Mouse (Mus musculus) spleen, adult 12 weeks (tissue): ENCODE data around the gene Agap2.
A peak's percentile ranks its signal among the peaks of the same experiment; 100 is the strongest.
"Not testable (repeated sequence)": the region's sequence is repeated elsewhere in the genome, so short reads cannot be mapped to it uniquely, and the experiment has no call there.

Experiments used
- DNase-seq: peaks from one replicate; pipeline ENCODE4 v3.0.0; 2022; ENCODE audit warnings: low spot score

The Agap2 gene

DNA sequence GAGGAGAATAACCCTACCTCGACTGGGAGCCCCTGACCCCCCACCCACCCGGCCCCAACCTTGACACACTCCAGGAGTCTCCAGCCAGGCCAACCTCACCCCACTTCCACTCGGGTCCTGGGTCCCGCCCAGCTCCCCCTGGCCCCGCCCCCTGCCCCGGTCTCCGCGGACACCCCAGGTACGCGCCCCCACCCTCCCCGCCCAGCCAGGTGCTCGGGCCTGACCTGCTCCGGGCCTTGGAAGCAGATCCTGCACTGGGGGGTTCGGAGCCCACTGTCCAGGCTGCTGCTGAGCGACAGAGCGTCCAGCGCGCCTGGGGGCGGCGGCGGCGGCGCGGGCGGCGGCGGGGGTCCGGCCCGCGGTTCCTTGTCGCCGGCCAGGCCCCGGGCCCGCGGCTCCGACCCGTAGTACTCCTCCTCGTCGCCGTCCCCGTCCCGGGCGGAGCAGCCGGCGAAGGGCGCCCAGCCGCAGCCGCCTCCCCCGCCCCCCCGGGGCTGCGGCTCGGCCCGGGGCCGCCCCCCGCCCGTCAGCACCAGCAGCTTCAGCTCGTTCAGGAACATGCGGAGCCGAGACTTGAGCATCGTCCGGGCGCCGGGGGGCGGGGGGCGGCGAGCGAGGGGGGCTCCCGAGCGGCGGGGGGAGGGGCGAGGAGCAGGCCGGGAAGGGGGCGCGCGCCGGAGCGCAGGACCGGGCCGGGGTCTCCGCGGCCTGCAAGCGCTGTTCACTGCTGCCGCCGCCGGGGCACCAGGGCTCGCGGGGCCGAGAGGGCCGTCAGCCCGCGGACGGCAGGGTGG is 15.7 kb upstream of the Agap2 start:
- no peak for DNase-seq

DNA sequence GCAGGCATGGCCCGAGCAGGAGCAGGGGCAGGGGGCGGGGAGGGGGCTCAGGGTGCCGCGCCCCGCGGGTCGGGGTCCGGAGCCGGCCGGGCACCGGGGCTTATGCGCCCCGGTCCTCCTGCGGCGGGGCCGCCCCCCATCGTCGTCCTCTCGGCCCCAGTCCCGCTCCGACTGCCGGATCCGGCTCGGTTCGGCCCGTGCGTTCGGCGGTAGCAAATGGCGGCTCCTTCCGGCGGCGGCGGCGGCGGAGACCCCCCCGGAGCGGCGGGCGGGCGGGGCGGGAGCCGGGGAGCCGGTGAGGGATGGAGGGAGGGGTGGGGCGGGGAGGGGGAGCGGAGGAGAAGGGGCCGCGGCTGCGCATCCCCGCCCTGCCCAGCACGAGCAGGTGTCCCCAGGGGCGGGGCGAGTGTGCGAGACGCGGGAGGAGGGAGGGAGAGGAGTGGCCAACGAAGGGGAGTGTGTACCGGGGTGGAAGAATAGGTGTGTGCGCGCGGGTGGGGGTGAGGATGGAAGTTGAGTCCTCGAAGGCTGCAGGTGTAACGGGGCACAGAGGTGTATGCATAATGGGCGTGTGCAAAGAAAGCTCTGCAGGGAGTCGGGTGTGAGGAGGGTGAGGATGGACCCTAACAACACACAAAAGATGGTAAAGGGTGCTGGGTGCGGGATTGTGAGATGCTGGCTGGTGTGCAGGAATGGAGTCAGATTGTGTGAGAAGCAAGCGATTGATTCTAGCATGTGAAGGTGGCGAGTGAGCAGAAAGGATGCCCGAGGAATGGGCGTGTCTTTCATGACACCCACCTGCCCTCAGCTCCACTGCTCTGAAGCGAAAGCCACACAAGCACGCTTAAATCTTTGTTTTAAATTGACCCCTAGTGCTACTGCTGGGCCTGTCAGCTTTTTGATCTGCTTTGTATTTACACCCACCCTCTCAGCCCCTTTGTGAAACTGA is 14.8 kb upstream of the Agap2 start, which contains the start of gene March9:
Gene March9 (minus strand): TSS at position 217 of the 949 bp plus-strand sequence.
- peak; percentile 48 for DNase-seq

DNA sequence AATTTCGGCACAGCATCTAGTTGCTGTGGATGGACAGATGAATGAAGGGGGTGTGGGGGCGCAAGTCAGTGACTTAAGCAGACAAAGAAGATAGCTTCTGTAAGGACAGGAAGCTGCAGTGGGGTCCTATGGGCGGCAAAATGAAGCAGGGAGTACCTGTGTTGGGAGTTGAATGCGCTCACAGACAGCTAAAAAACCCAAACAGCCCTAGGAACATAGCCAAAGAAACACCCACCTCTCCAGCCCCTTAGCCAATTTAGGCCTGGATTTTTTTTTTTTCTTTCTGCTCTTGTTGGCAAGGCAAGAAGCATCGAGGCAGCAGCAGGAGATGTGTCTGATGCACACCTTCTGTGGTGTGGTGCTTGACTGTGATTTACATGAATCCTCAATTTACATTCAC is 14.0 kb upstream of the Agap2 start:
- no peak for DNase-seq

DNA sequence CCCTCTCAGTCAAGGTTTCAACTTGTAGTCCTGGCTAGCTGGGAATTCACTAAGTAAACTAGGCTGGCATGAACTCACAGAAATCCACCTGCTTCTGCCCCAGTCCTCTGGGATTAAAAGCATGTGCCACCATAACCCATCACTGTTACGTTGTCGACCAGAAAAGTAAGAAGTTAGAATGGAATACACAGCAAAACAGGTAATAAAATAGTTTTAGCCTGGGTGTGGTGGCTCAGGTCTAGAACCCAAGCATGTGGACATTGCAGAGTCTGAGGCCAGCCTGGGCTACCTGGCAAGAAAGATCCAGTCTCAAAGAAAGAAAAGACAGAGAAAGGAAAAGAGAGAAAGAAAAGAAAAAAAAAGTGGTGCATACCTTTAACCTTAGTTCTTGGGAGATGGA is 13.6 kb upstream of the Agap2 start:
- DNase-seq = no peak

DNA sequence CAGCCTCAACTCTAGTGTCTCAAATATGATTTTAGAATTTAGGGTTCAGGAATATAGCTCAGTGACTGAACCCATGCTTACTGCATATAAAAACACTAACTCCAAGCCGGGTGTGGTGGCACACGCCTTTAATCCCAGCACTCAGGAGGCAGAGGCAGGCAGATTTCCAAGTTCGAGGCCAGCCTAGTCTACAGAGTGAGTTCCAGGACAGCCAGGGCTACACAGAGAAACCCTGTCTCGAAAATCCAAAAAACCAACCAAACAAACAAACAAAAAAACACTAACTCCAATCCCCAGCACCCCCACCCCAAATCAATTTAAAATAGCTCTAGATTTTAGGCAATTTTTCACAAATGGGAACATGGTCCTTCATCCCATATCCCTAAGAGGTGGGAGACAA is 13.0 kb upstream of the Agap2 start:
- DNase-seq = not testable (repeated sequence)

DNA sequence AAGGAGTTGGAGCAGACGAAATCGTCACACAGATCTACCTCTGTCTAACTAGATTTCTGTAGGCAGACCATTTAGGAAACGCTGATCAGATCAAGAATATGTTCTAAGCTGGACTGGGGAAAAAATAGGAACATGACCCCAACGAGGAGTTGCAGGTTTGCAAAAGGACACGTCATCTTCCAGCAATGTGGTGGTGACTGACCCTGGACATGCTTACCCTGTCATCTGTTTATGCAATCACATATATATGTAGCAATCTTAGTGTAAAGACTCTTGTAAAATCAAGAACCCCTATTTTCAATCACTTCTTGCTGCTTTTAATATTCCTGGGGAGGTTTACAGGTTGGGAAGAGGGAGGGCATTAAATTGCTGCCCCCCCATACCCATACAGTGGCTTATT is 12.6 kb upstream of the Agap2 start:
- DNase-seq = no peak

DNA sequence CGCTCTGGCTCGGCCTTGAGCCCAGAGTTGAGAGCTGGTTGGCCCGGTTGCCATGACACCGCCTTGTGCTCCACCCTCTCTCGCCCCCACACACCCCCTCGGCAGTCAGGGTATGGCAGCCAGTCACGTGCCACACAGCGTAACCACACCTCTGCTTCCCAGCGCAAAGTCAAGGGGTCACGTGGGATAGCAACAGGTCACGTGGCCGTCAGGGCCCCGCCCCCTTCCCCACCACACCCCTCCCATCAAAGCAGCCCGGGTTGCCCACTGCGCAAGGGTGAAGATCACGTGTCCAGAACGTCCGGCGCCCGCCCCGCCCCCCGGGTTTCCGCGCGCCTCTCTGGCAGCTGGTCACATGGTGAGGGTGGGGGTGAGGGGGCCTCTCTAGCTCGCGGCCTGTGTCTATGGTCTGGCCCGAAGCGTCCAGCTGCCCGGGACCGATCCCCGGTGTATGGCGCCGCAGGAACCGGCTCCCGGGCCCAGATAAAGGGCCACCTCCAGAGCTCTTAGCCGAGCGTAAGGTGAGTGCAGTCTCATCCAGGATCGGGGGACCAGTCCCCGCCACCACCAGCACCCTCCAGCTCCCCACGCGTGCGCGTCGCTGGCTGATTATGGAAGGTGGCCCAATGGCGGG is 11.7 kb upstream of the Agap2 start, which contains the start of gene Cdk4:
Gene Cdk4 (plus strand): TSS at position 296 of the 634 bp plus-strand sequence.
- peak; percentile 85 for DNase-seq

DNA sequence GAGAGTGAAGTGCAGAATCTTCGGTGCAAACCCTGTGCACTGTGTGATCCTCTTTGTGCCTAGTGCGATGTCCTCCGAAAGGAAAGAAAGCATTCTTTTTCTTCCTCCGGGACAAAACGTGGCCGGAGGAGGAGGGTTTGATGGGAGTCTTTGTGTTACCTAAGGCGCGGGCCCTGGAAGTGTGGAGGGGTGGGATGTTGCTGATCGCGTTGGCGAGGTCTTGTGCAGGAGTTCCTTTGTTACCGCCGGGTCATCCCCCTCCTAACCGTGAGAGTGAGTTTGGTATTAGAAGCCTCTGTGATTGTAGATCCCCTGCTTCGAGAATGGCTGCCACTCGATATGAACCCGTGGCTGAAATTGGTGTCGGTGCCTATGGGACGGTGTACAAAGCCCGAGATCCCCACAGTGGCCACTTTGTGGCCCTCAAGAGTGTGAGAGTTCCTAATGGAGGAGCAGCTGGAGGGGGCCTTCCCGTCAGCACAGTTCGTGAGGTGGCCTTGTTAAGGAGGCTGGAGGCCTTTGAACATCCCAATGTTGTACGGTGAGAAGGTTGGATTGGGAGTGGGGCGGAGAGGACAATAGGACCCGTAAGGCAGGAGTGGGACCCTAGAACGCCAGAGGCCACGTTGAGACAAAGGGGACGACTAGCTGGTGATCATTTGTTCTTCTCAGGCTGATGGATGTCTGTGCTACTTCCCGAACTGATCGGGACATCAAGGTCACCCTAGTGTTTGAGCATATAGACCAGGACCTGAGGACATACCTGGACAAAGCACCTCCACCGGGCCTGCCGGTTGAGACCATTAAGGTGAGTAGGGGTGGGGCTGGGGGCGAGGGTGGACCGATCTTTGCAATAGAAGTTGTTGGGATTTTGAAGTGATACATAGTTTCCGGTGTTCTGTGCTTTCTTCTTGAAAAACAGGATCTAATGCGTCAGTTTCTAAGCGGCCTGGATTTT is 10.9 kb upstream of the Agap2 start:
- DNase-seq = no peak

DNA sequence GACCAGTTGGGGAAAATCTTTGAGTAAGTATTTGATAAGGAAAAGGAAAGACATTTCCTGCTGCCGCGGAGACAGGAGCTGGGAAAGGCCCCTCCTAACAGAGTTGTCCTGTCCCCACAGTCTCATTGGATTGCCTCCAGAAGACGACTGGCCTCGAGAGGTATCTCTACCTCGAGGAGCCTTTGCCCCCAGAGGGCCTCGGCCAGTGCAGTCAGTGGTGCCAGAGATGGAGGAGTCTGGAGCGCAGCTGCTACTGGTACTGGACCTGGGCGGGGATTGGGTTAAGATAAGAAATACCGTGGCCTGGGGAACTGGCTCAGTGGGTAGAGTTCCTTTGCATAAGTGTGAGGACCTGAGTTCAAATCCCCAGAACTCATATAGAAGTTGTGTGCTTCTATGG is 9.1 kb upstream of the Agap2 start:
- DNase-seq = no peak

DNA sequence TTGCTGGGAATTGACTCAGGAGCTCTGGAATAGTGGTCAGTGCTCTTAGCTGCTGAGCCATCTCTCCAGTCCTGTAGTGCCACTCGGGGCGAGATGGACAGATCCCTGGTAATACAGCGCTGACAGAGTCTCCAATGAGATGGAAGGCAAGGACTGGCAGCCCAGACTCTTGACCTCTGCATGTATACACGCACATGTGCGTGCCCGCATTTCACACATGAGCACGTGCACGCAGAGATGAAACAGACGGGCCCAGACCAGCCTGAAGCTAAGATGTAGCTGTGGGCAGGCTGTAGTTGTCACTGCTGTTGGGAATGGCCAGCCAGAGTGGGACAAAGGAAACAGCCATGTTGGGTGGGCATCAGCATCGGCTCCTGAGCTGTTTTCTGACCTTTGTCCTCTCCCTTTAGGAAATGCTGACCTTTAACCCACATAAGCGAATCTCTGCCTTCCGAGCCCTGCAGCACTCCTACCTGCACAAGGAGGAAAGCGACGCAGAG is 8.5 kb upstream of the Agap2 start:
- DNase-seq = no peak

DNA sequence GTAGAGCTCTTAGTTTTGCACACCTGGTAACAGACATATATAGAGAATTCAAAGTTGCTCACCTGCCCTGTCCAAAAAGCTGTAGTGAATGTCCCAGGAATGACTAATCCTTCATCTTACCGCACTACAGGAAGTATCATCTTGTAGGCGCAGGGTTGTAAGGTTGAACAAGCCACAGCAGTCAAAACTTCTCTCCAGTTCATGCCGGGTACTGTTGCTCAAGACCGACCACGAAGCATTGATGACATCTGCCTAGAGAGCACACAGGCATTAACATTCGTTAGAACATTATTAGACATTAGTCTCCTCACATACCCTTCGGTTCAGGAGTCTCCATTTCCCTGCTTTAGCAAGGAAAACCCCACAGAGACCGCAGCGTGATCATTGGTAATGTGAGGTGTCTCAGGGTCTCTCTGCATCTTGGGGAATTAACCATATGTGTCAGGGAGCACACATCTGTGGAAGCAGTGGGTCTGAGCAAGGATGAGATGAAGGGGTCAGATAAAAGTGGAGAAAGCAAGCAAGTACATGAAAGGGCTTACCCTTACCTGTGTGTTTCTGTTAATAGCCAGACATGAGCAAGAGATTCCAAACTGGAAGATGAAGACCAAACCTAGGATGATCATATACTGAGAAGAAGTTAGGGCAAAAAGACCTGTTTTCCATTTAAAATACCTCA is 6.6 kb upstream of the Agap2 start:
- no peak for DNase-seq

DNA sequence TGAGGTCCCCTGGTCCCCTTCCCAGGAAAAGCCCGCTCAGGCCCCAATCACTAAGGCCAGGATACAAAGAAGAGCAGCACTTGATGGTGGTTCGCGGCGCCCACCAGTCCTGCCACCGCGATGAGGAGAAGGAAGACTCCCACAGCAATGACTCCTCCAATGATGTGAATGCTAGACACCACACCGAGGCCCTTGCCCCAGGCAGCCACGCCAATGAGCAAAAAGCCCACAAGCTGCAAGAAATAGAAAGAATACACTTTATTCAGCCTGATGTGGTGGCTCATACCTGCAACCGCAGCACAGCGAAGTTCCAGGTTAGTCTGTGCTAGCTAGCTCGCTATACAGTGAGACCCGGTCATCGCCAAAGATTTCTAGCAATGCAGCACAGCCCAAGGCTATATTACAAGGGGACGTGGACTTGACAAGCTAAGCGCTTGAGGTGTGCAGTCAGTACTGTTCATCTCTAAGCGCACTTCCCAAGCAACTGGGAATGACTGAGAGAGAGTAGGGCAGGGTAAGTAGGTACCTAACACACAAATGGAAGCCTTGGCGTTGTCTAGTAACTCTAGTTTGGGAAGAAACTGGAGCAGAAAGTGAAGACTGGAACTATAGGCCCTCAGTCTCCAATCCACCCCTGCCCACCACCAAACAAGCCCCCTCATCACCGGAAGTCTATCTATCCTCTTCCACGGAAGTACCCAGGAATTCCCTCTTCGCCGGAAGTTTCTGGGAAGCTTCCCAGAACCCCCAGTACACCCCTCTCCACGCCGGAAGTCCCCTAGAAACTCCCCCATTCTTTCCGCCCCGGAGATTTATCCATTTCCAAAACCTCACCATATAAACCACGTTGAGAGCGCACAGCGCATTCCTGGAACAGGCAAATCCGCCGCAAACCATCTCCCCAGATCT is 5.5 kb upstream of the Agap2 start:
- no peak for DNase-seq

DNA sequence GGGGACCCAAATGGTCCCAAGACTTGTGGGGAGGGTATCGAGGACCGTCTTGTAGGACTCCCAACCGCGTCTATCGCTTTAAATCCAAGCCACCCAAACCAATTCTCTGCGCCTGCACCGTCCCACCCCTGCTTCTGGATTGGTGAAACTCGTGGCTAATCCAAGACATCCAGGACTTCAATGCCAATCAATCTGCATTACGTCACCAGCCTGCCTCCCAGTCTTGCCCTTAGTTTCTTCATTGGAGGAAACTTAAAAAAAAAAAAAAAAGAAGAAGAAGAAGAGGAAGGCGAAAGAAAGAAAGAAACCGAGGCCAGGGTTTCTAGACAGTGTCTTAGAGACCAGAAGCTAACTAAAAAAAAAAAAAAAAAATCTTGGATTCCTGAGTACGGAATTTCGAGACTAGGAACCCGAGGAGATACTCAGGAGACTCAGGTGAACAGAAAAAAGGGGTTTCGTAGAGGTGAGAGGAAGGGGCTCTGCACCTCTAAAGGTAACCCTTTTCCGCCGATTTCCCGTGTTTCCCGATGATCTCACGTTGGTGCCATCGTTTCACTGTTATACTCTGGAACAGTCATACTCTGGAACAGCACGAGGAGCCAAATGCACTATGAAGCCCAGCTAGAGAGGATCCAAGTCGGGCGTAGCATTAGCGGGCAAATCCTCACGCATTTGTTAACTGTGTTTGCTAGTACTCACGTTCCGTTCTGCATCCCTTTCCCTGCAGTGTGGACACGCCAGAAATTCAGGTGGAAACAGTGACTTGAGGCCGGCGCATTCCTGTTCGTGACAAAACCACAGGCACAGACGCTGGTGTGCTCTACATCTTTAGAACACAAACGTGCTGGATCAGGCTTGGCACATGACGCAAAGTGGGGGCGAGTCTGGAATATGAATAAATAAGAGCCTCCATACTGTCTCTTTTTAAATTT is 4.6 kb upstream of the Agap2 start, which contains the start of gene Tspan31:
Gene Tspan31 (minus strand): TSS at position 75 of the 932 bp plus-strand sequence.
- peak; percentile 65 for DNase-seq

DNA sequence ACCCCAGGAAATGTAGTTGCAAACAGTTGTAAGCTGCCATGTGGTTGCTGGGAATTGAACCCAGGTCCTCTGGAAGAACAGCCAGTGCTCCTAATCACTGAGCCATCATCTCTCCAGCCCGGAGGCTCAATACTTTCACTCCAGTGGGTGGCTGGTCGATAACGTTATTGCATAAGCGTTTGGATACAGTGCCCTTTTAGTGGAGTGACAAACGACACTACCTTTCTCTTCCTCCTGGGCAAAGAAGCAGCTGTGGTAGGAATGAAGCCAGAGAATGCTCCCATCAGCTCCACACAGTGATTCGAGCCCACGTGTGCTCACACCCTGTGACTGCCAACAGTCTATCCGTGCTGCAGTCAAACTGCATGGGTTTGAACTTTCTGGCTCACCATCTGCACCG is 3.9 kb upstream of the Agap2 start:
- DNase-seq = no peak

DNA sequence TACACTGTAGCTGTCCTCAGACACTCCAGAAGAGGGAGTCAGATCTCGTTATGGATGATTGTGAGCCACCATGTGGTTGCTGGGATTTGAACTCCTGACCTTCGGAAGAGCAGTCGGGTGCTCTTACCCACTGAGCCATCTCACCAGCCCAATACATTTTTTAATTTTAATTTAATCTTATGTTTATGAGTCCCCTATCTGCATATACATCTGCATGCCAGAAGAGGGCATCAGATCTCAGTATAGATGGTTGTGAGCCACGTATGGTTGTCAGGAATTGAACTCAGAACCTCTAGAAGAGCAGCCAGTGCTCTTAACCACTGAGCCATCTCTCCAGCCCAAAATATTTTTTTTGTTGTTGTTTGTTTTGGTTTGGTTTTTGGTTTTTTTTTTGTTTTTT is 2.8 kb upstream of the Agap2 start:
- DNase-seq = not testable (repeated sequence)

DNA sequence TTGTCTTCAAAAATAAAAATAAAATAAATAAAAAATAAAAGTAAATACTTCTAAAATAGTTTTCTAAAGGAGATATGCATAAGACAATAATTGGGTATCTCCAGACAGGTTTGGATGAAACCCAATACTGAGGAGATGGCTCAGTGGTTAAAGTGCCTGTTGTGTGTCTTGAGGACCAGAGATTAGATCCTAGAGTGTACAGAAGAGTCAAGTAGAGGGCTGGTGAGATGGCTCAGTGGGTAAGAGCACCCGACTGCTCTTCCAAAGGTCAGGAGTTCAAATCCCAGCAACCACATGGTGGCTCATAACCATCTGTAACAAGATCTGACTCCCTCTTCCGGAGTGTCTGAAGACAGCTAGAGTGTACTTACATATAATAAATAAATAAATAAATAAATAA is 2.1 kb upstream of the Agap2 start:
- DNase-seq = not testable (repeated sequence)

DNA sequence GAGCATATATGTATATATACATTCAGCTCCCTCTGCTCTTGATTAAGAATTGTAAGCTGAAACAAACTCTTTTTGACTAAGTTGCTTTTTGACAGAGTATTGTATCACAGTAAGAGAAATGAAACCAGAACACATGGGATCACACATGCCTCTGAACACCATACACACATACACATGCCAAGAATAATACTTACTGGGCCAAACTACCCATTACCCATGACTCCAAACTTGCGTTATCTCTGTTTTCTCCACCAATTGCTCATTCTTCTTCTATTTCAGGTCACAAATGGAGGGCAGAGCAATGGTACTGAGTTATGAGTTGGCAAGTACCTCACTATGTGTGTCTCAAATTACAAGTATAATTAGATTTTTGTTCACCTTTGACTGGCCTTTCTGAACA is 1.1 kb upstream of the Agap2 start:
- no peak for DNase-seq

DNA sequence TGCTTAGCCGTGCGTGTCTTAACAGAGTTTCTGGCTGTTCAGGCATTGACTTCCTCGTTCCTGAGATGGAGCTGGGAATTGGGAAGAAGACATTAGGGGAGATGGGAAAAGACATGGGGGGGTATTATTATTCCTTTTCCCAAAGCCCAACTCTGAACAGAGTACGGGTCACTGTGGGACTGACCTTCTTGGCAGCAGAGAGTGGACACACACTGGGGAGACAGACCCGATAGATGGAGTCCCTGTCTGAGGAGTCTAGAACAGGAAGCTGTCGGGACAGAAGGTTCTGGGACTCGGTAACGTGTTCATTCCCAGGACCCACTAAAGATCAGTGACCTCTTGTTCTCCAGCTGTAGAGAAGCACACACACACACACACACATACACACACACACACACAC is 567 bp downstream of the Agap2 start:
- no peak for DNase-seq
